Mouse (Mus musculus): ENCODE measurements around the gene Ska2. TPM values are rescaled to one million over a fixed set of nuclear protein-coding genes. Genes with fewer than 3 reads are reported as not detected.

Ska2 gene
- polyA plus RNA-seq (2014; fragmentation: Illumina TruSeq; extraction: RNeasy Lipid Tissue Mini Kit (QIAGEN cat#74804); ENCODE audit: low read depth, low replicate concordance) = 14.0 TPM

DNA sequence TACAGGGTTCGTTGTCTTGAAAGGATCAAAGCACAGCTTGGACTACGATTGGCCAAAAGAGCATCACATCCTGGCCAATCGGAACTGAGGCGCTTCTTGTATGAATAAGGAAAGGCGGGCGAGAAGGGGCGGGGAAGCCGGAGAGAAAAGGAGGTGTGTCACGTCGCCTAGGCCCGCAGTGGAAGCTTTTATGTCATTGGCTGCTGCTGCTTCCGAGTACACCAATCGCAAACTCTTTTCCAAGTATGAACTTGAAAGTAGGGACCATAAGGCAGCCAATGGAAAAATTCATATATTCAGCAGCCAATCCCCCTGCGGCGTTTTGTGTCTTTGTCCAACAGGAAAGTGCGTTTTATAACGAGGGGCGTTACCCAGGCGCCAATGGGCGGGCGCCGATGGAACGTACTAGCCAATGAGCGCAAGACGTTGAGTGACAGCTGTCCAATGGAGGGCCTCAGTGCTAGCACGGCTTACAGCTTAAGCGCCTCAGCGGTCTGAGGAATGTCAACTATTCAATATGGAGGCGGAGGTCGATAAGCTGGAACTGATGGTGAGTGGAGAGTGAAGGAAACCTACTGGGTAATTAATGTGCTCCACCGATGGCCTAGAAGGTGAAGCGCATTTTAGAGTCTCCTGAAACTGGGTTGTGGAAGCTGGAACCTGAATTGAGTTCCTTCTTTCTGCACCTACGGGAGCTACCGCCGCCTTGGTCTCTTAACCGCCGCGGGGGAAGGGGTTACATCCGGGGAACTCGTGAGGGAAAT, at the start of gene Ska2:
Ska2 (plus strand) TSS at position 480 of the 764 bp plus-strand sequence.

DNA sequence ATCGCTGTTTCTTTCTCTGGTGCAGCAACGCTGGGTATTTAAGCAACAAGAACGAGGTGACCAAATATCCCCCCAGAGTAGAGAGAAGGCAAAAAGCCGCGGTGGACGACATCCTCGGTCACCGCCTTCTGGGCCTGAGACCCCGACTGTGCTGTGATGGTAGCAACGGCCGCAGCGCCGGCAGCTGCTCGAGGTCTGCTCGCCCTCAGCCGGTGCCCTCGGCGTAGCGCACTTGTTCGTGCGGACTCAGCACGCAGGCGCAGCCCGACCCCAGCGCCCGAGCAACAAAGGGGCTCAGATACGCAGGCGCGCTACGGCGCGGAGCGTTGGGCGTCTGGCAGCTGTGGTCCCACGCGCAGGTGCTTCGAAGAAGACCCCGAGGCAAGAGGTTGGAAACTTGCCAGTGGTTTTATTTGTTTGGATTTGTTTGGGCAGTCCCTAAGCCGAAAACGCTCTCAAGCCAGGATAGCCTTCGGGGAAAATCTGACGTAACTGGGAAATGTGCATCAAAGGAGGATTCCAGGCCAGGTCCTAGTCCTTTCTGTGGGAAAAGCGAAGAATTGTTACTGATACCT, 35.1 kb upstream of the Ska2 start, which contains the start of gene Gdpd1:
Gdpd1 (minus strand) TSS at position 197 of the 575 bp plus-strand sequence.

GRCm38 (mm10) chr11:87086290-87086984, 22.6 kb upstream of the Ska2 start, which contains the start of gene Smg8:
TSS of gene Smg8 (minus strand) at chr11:87086774.

DNA sequence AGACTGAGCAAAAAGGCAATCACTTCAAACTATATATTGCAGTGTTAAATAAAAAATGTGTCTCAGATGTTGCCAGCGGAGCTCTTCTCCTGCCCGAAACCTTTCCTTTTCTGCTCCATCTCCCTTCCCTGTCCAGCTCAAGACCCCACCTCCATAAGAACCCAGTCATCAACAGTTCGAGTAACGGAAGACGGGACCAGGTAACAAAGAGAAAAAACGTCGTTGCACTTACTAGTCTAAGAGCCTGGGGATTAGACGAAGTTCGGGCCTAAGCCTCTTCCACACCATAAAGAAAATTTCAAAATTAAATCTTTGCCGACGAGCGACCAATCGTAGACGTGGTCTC, 652 bp upstream of the Ska2 start, which contains the start of gene Prr11:
Prr11 (minus strand) TSS at position 300 of the 346 bp plus-strand sequence.

GRCm38 (mm10) chr11:87126824-87127816, 18.1 kb downstream of the Ska2 start, which contains the start of gene Trim37:
TSS of gene Trim37 (plus strand) at chr11:87127077.

Other genes with a start within 250 kb of the Ska2 start
- 15.9 TPM for gene Ypel2, start 115.5 kb upstream of the Ska2 start, polyA plus RNA-seq (2014; fragmentation: Illumina TruSeq; extraction: RNeasy Lipid Tissue Mini Kit (QIAGEN cat#74804); ENCODE audit: low read depth, low replicate concordance)
- gene Gdpd1, start 35.2 kb upstream of the Ska2 start, polyA plus RNA-seq (2014; fragmentation: Illumina TruSeq; extraction: RNeasy Lipid Tissue Mini Kit (QIAGEN cat#74804); ENCODE audit: low read depth, low replicate concordance) = 15.8 TPM
- 8.0 TPM for gene Smg8, start 22.5 kb upstream of the Ska2 start, polyA plus RNA-seq (2014; fragmentation: Illumina TruSeq; extraction: RNeasy Lipid Tissue Mini Kit (QIAGEN cat#74804); ENCODE audit: low read depth, low replicate concordance)
- 0.26 TPM for gene Prr11, start 526 bp upstream of the Ska2 start, polyA plus RNA-seq (2014; fragmentation: Illumina TruSeq; extraction: RNeasy Lipid Tissue Mini Kit (QIAGEN cat#74804); ENCODE audit: low read depth, low replicate concordance)
- gene Trim37, start 17.8 kb downstream of the Ska2 start, polyA plus RNA-seq (2014; fragmentation: Illumina TruSeq; extraction: RNeasy Lipid Tissue Mini Kit (QIAGEN cat#74804); ENCODE audit: low read depth, low replicate concordance) = 5.8 TPM
- gene Ppm1e, start 249.8 kb downstream of the Ska2 start, polyA plus RNA-seq (2014; fragmentation: Illumina TruSeq; extraction: RNeasy Lipid Tissue Mini Kit (QIAGEN cat#74804); ENCODE audit: low read depth, low replicate concordance) = 7.1 TPM